Mouse (Mus musculus) hindbrain, embryonic 13.5 days (tissue): ENCODE data around the gene Ifnl3. TPM values are rescaled to one million over a fixed set of nuclear protein-coding genes. Genes with fewer than 3 reads are reported as not detected.
A peak's percentile ranks its signal among the peaks of the same experiment; 100 is the strongest.

Source experiments
- ATAC-seq: fragments of 200-750 bp; cut with Nextera tagmentation; 2 replicates; pipeline ENCODE4 v1.8.0; 2017; ENCODE audit warnings: moderate TSS enrichment; ENCODE audit not compliant: low FRiP score
- H3K27ac ChIP-seq: fragments of 300-500 bp; sonication (generic); 2 replicates; pipeline ENCODE4 v1.5.1; 2015; ENCODE audit warnings: inconsistent platforms, mild to moderate bottlenecking, moderate library complexity
- H3K27me3 ChIP-seq: fragments of 300-500 bp; sonication (generic); 2 replicates; pipeline ENCODE4 v1.6.1; 2015; ENCODE audit warnings: mild to moderate bottlenecking, inconsistent platforms
- H3K36me3 ChIP-seq: fragments of 300-500 bp; sonication (generic); 2 replicates; pipeline ENCODE4 v1.6.1; 2015; ENCODE audit warnings: mild to moderate bottlenecking, inconsistent platforms
- H3K4me1 ChIP-seq: fragments of 300-500 bp; sonication (generic); replicated peaks from 2 replicates; pipeline ENCODE4 v1.6.1; 2015; ENCODE audit warnings: inconsistent platforms
- H3K4me2 ChIP-seq: fragments of 300-500 bp; sonication (generic); 2 replicates; pipeline ENCODE4 v1.6.1; 2015; ENCODE audit warnings: inconsistent platforms, mild to moderate bottlenecking, moderate library complexity
- H3K4me3 ChIP-seq: fragments of 300-500 bp; sonication (generic); 2 replicates; pipeline ENCODE4 v1.5.1; 2015; ENCODE audit warnings: mild to moderate bottlenecking, inconsistent platforms
- H3K9ac ChIP-seq: fragments of 300-500 bp; sonication (generic); 2 replicates; pipeline ENCODE4 v1.6.1; 2015; ENCODE audit warnings: mild to moderate bottlenecking, inconsistent platforms
- H3K9me3 ChIP-seq: fragments of 300-500 bp; sonication (generic); 2 replicates; pipeline ENCODE4 v1.6.1; 2016; ENCODE audit warnings: inconsistent platforms
- WGBS: fragments of 180-500 bp; shearing (Covaris S2); methylation state at CpG from one replicate; pipeline ENCODE4 v1.1.7; 2015; 5-methylcytosine and 5-hydroxymethylcytosine counted together
- polyA plus RNA-seq: library from polyadenylated mRNA; unstranded; fragments of >200 nt; fragmentation: Nextera tagmentation; extraction: Ambion mirVana; gene quantifications from 2 replicates; pipeline ENCODE4 v1.2.1, GENCODE M21; 2015

Gene Ifnl3
- polyA plus RNA-seq, 1 experiment from 2014 or later: not detected

DNA sequence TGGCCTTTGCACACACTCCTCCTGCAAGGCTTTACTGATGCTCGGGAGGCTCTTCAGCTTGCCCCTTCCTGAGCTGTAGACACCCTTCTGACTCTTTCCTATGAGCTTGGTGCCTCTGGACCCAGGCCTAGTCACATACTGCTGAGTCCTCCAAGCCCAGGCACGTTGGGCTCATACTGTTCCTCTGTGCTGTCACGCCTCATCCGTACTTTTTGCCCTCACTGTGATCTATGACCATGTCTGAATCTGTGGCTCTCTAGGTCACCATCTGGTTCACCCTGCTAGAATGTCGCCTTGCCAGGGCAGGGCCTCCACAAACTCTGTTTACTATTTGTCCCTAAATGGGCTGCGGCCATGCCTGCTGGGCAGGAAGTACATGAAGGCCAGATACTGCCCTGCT, 30.4 kb downstream of the Ifnl3 start:
- peaks cover 5% of the 10 kb centered on the region; the same call in 1 of the 2 replicates for H3K4me1 ChIP-seq
- H3K27ac ChIP-seq: no peak overlapping the region
- no peaks in the 10 kb centered on the region for H3K9me3 ChIP-seq
- 92% methylated on average over 6 of the region's 6 CpGs for WGBS
- H3K4me3 ChIP-seq: no peak overlapping the region
- ATAC-seq: no peak
- H3K4me2 ChIP-seq: no peak overlapping the region
- H3K9ac ChIP-seq: no peak overlapping the region
- no peaks in the 10 kb centered on the region for H3K36me3 ChIP-seq
- peaks cover 6% of the 10 kb centered on the region for H3K27me3 ChIP-seq

DNA sequence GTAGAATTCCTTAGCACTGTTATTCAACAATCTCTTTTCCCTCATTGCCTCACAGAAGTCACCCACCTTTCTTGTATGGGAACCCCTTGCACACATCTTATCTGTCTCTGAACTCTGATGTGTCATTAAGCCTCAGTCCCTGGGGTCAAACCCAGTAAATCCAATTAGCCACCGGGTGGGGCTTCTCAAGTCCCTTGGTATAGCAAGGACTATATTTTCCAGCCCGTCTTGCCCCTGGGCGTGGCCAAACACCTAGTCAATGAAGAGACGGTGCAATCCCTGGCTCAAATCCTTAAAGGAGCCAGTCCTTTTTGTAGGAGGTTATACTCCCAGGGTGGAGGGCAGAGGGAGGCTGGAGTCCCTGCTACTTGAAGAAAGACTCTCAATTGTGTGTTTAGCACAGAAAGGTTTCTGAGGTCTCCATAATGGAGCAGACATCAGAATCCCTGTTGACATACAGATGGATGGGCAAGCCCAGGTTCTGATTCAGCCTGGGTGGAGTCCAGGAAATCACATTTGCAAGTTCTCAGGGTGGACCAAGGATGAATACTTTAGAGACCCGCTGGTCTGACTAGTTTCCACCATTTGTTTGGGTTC, 33.4 kb downstream of the Ifnl3 start:
- WGBS: 31% methylated on average over 5 of the region's 5 CpGs
- no peak overlapping the region for H3K27ac ChIP-seq
- no peaks in the 10 kb centered on the region for H3K27me3 ChIP-seq
- H3K9ac ChIP-seq: no peak overlapping the region
- no peak for ATAC-seq
- no peaks in the 10 kb centered on the region for H3K9me3 ChIP-seq
- H3K4me3 ChIP-seq: no peak overlapping the region
- H3K4me2 ChIP-seq: no peak overlapping the region
- H3K36me3 ChIP-seq: peaks cover 27% of the 10 kb centered on the region
- H3K4me1 ChIP-seq: peaks cover 5% of the 10 kb centered on the region; the same call in 1 of the 2 replicates

GRCm38 (mm10) chr7:28557069-28557468, 34.4 kb downstream of the Ifnl3 start:
- no peak overlapping the region for H3K4me3 ChIP-seq
- H3K9ac ChIP-seq: no peak overlapping the region
- H3K27me3 ChIP-seq: no peaks in the 10 kb centered on the region
- no peak overlapping the region for H3K4me2 ChIP-seq
- peaks cover 5% of the 10 kb centered on the region; the same call in 1 of the 2 replicates for H3K4me1 ChIP-seq
- no peak for ATAC-seq
- no peak overlapping the region for H3K27ac ChIP-seq
- H3K36me3 ChIP-seq: peaks cover 33% of the 10 kb centered on the region
- WGBS: 79% methylated on average over 5 of the region's 5 CpGs
- no peaks in the 10 kb centered on the region for H3K9me3 ChIP-seq

GRCm38 (mm10) chr7:28557708-28558107, 35.1 kb downstream of the Ifnl3 start:
- Histone ChIP-seq H3K9me3 (no peaks in the 10 kb centered on the region), H3K27ac (0 out of 2 replicates have a peak overlapping the region, but pooled peaks have one; percentile 48), H3K4me2 (no peak overlapping the region), H3K27me3 (no peaks in the 10 kb centered on the region), H3K9ac (no peak overlapping the region), H3K4me3 (no peak overlapping the region), H3K36me3 (peaks cover 39% of the 10 kb centered on the region), H3K4me1 (peaks cover 5% of the 10 kb centered on the region; the same call in 1 of the 2 replicates)
- WGBS: 88% methylated on average over 6 of the region's 6 CpGs
- no peak for ATAC-seq

DNA sequence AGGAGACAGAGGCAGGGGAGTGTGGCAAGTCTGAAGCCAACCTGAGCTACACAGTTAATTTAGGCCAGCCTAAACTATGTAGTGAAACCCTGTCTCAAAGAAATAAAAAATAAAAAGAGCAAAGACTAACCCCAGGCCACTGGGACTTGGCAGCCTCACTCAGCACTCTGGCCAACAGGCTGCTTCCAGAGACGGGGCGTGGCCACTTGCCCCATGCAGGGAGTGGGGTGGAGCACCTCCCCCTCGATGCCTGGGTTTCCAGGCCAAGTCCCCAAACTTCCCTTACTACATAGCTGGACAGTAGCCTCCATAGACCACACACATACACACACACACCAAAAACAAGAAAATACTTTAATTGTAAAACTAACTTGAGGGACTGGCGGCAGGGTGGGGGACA, 35.9 kb downstream of the Ifnl3 start:
- 71% methylated on average over 4 of the region's 4 CpGs for WGBS
- Histone ChIP-seq H3K9ac (no peak overlapping the region), H3K27me3 (no peaks in the 10 kb centered on the region), H3K27ac (no peak overlapping the region), H3K4me1 (peaks cover 5% of the 10 kb centered on the region; the same call in 1 of the 2 replicates), H3K4me3 (no peak overlapping the region), H3K36me3 (peaks cover 47% of the 10 kb centered on the region), H3K4me2 (no peak overlapping the region), H3K9me3 (no peaks in the 10 kb centered on the region)
- no peak for ATAC-seq

- Histone ChIP-seq H3K36me3 (peaks cover 71% of the 10 kb centered on the region), H3K27me3 (no peaks in the 10 kb centered on the region), H3K27ac (no peak overlapping the region), H3K4me3 (no peak overlapping the region), H3K4me1 (peaks cover 3% of the 10 kb centered on the region; the same call in 1 of the 2 replicates), H3K9me3 (no peaks in the 10 kb centered on the region), H3K4me2 (no peak overlapping the region), H3K9ac (no peak overlapping the region)
- ATAC-seq: no peak
- 96% methylated on average over 10 of the region's 10 CpGs for WGBS
These were observed 38.2 kb downstream of the Ifnl3 start for GRCm38 (mm10) chr7:28560856-28561255.

- no peak for ATAC-seq
- WGBS: 91% methylated on average over 11 of the region's 11 CpGs
- peaks cover 82% of the 10 kb centered on the region for H3K36me3 ChIP-seq
These were observed 39.3 kb downstream of the Ifnl3 start for GRCm38 (mm10) chr7:28561967-28562366.

DNA sequence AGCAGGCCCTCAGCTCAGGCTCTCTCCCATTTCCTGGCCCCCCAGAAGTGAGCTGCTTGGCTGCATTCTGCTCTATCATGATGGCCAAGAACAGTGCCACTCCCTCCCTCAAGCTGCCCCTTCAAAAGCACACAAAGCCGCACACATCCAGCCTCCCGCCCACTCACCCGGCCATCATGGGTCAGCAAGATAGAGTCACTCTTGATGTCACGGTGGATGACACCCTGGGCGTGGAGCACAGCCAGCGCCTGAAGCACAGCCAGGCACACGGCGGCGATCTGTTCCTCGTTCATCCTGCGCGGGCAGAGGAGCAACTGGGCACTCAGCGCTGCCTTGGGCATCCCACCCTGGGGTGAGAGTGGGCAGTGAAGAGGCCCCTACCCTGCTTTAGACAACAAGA, 39.7 kb downstream of the Ifnl3 start:
- peaks cover 86% of the 10 kb centered on the region for H3K36me3 ChIP-seq
- H3K27me3 ChIP-seq: no peaks in the 10 kb centered on the region
- no peaks in the 10 kb centered on the region for H3K9me3 ChIP-seq
- H3K27ac ChIP-seq: no peak overlapping the region
- WGBS: 79% methylated on average over 13 of the region's 13 CpGs
- H3K4me3 ChIP-seq: no peak overlapping the region
- no peak overlapping the region for H3K9ac ChIP-seq
- H3K4me1 ChIP-seq: no peaks in the 10 kb centered on the region
- ATAC-seq: no peak
- no peak overlapping the region for H3K4me2 ChIP-seq

More at GRCm38 (mm10) chr7:28561967-28562366, 39.3 kb downstream of the Ifnl3 start:
- H3K4me2 ChIP-seq: no peak overlapping the region
- no peak overlapping the region for H3K9ac ChIP-seq
- no peaks in the 10 kb centered on the region for H3K27me3 ChIP-seq
- no peak overlapping the region for H3K4me3 ChIP-seq
- H3K9me3 ChIP-seq: no peaks in the 10 kb centered on the region
- no peak overlapping the region for H3K27ac ChIP-seq
- H3K4me1 ChIP-seq: no peaks in the 10 kb centered on the region

DNA sequence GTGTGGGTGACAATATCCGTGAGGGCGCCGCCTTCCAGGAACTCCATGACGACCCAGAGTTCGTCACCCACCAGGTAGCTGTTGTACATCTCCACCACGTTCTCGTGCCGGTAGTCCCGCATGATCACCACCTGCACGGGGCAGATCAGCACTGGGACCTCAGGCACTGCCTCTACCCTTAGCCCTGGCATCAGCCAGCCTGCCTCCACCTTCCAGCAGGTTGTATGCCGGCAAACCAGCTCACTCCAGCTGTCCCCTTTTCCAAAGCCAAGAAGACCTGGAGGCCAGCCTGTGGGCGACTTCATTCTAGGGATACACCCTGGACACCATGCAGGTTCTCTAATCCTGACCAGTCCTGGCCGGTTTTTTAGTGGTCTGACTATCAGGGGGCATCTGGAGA, 40.3 kb downstream of the Ifnl3 start:
- 93% methylated on average over 13 of the region's 13 CpGs for WGBS
- H3K36me3 ChIP-seq: peaks cover 92% of the 10 kb centered on the region
- H3K9me3 ChIP-seq: no peaks in the 10 kb centered on the region
- no peaks in the 10 kb centered on the region for H3K27me3 ChIP-seq
- H3K9ac ChIP-seq: no peak overlapping the region
- no peak overlapping the region for H3K27ac ChIP-seq
- H3K4me2 ChIP-seq: no peak overlapping the region
- H3K4me3 ChIP-seq: no peak overlapping the region
- no peak for ATAC-seq
- no peaks in the 10 kb centered on the region for H3K4me1 ChIP-seq

GRCm38 (mm10) chr7:28565407-28565806, 42.8 kb downstream of the Ifnl3 start:
- Histone ChIP-seq H3K36me3 (peaks cover 72% of the 10 kb centered on the region), H3K9me3 (no peaks in the 10 kb centered on the region), H3K4me3 (no peak overlapping the region), H3K4me2 (no peak overlapping the region), H3K9ac (0 out of 2 replicates have a peak overlapping the region, but pooled peaks have one; percentile 19), H3K4me1 (peaks cover 6% of the 10 kb centered on the region), H3K27ac (no peak overlapping the region), H3K27me3 (no peaks in the 10 kb centered on the region)
- WGBS: 78% methylated on average over 5 of the region's 5 CpGs
- no peak for ATAC-seq

GRCm38 (mm10) chr7:28567539-28567938, 44.9 kb downstream of the Ifnl3 start:
- WGBS: 93% methylated on average over 4 of the region's 4 CpGs
- peaks cover 25% of the 10 kb centered on the region for H3K4me1 ChIP-seq
- no peaks in the 10 kb centered on the region for H3K9me3 ChIP-seq
- H3K27me3 ChIP-seq: no peaks in the 10 kb centered on the region
- ATAC-seq: no peak
- H3K4me3 ChIP-seq: no peak overlapping the region
- no peak overlapping the region for H3K27ac ChIP-seq
- no peak overlapping the region for H3K9ac ChIP-seq
- H3K4me2 ChIP-seq: no peak overlapping the region
- H3K36me3 ChIP-seq: peaks cover 55% of the 10 kb centered on the region

DNA sequence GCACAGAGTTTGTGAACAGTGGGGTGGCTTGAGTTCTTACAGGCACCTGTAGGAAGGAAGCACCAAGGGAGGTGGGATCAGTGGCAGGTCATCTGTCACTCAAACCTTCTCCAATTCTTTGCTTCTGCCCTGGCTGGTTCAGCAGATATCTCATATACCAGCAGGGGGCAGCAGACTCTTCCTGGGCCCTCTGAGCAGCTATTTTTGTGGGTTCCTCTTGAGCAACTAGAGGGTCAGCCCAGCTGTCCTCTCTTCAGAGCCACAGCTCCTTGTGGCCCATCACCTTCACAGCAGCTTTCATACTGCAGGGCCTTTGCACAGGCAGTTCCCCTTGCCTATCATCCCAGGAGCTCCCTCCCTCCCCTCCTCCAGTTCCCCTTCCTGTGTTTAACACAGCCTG, 45.6 kb downstream of the Ifnl3 start:
- Histone ChIP-seq H3K36me3 (peaks cover 48% of the 10 kb centered on the region), H3K9me3 (no peaks in the 10 kb centered on the region), H3K4me2 (no peak overlapping the region), H3K4me3 (no peak overlapping the region), H3K4me1 (peaks cover 30% of the 10 kb centered on the region), H3K27ac (no peak overlapping the region), H3K27me3 (no peaks in the 10 kb centered on the region), H3K9ac (no peak overlapping the region)
- 0 out of 2 replicates have a peak, but pooled peaks have one; percentile 2 for ATAC-seq

- Histone ChIP-seq H3K27ac (0 out of 2 replicates have a peak overlapping the region, but pooled peaks have one; percentile 12), H3K27me3 (no peaks in the 10 kb centered on the region), H3K4me1 (peaks cover 31% of the 10 kb centered on the region), H3K9me3 (no peaks in the 10 kb centered on the region), H3K36me3 (peaks cover 26% of the 10 kb centered on the region), H3K4me2 (no peak overlapping the region), H3K4me3 (no peak overlapping the region), H3K9ac (0 out of 2 replicates have a peak overlapping the region, but pooled peaks have one; percentile 19)
- WGBS: 82% methylated on average over 12 of the region's 12 CpGs
- no peak for ATAC-seq
These were observed 47.8 kb downstream of the Ifnl3 start for GRCm38 (mm10) chr7:28570291-28570981.
